Mouse (Mus musculus) granulocyte monocyte progenitor cell, adult 5-6 weeks (primary cell): ENCODE measurements at regions not wholly inside any gene's neighbourhood (a gene's known extent, or its start where the extent isn't known, plus 50 kb on each side); places are given as distances from the start of the nearest gene placed in this dataset.

Source experiments
- ATAC-seq: replicated peaks from 2 replicates; pipeline ENCODE4 v1.8.0; 2016; ENCODE audit warnings: mild to moderate bottlenecking, moderate TSS enrichment, inconsistent platforms; ENCODE audit not compliant: poor library complexity, severe bottlenecking

DNA sequence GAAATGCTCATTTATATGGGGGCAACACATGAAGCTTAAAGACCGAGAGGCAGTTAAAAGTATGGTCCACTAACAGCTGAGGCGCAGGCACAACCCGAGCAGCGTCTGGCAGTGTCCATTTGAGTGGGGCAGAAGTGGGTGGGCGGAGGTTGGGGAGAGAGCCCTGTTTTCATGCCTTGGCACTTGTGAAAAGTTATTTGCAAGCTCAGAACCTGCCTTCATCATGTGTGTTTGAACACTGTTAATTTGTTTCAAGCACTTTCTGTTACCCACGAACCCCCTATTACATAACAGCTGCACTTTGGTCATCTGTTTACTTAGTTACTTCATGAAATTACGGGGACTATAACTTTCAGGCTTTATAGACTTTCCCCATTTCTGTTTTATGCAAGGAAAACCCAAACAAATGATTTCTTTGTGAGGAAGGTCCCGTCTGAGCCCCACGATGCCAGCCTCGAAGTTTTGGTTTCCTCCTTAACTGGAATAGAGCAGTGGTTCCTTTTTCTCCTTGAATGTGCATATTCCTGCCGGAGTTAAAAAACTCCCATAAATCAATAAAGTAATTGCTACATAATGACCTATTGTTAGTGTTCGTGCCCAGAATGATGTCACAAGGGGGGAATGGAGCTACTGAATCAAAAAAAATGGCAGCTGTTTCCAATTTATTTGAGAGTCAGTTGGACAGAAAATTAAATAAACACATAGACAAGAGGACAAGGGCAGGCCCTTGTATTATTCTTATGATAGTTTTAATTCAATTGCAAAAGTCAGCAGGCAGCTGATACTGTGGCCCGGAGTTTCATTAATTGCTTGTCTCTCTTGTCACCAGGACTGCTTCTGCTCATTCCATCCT, 363.6 kb downstream of the Etnk1 start:
- no peak for ATAC-seq

DNA sequence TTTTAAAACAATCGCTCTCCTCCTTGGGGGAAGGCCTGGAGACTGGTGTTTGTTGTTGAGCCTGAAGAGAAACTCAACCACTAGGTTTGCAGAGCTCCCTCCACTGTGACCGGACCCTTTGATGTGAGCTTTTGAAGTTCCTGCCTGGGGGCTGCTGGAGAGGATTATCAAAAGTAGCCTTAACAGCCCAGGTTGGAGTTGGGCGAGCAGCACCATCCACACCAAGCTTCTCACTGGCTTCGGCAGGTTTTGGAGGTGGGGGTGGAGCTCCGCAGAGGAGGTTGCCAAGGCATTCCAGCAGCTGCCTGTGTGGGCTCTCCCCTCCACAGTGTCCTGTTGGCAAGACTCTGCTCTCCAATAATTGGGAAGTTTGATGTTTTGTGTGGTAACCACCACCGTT, 364.5 kb downstream of the Etnk1 start:
- ATAC-seq, result no peak

DNA sequence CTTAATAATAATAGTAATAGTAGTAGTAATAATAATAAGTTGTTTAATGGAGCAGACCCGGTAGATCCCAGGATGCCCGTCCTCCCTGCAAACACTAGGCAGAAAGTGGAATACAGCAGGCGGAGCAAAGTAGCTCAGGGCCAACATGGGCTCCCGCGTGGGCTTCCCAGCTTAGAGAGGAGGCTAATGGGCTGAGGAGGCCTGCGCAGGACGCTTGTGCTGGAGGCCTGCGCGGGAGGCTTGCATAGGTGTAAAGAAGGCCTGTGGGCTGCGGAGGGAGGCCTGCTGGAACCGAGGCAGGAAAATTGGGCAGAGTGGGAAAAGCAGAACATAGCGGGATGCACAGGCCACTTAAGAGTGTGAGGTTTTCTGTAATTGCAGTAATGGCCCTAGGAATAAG, 365.4 kb downstream of the Etnk1 start:
- ATAC-seq, result no peak

DNA sequence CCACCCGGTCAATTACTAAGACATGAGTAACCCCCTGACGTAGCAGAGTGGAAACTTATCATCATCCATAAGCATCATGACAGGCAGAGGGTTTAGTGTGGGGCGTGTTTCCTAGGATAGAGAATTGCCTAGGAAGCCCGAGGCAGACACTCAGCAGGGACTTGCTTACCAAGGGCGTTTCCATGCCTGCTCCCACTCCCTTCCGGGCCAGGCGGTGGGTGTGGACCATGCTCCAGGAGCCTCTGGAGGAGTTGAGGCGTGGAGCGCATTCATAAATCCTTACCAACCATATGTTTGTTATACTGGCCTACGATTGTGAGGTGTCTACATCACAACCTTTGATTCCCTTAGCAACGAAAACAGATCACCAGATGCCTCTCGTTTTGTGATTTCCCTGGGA, 368.2 kb downstream of the Etnk1 start:
- no peak for ATAC-seq

DNA sequence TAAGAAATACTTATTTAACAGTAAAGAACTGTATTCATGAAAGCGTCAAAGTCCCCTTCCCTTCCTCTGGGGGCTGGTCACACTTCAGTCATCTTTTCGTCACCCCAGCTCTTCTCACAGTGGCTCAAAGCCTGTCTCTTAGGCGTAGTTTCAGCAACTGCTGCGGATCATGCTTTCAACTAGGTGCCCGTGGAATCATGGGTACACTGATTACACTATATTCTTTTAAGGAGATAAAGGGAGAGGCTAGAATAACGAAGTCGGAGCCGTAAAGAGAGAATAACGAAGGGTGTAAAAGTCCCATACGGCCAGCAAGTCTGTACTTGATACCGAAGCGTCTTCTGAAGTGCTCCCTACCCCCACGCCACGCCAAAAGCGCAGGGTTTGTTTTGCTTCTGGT, 368.7 kb downstream of the Etnk1 start:
- ATAC-seq, result no peak

DNA sequence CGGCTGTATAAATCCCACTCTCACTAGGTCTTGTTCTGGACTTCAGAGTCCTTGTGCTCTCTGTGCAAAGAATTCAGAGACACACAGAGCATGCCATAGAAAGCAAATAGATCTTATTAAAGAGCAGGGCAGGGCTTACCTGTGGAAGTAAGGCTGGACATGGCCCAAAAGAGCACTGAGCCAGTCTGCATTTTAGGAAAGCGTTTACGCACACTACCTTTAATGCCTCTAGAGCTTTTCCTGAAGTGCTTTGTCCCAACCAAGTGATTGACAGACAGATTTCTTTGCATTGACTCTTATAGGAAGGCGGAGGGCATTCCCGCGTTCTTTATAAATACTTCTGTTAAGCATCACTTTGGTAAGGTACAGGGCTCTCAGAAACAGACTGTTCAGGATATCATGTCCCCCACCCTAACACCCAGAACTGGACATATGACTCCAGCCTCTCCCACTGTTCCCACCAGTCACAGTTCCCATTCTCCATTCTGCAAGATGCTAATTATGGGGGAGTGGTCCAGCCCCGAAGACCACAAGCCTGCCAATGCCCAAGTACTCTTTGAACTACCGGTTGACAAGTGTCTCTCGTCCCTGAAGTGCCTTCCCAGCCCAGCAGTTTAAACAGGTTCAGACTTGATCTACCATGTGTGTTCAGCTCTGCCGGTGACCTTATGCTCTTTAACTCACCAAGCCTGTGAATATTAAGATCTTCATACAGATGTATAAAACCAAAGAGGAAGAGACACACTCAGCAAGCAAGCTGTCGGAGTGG, 369.7 kb downstream of the Etnk1 start:
- no peak for ATAC-seq

DNA sequence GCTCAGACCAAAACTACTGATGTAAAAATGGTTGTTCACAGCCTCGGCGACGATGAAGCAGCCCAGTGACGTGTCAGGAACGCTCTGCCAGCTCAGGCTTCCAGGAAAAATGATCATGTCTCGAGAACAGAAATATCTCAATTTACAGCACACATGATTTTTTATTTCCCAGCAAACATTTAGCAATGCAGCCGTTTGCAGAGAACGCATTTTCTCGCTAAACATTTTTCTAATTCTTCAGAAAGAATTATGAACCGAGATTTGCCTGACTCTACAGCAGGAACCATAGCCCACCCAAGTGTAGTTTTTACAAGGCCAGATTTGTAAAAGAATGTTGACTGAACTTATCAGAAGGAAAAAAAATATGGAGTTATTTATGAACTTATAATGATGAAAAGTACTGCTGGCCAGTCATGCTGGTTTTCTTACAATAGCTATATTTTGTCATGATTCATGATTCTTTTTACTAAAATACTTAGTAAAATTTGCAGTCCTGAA, 380.4 kb downstream of the Etnk1 start:
- ATAC-seq, result no peak

DNA sequence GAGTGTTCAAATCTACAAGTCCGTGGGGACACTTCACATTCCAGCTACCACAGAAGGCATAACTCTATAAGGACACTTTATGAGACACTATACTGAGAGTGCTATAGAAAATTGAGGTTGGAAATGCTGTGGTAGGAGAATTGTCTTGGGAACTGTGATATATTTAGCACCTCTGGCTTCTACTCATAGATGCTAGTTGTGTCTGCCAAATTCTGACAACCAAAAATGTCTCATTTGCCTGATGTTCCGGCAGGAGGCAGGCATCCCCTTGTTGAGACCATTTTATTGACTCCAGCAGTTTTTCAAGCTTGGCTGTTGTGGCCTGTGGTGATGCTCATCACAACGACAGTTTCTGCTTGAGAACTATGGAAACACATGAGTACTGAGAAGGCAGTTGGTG, 387.9 kb downstream of the Etnk1 start:
- no peak for ATAC-seq

DNA sequence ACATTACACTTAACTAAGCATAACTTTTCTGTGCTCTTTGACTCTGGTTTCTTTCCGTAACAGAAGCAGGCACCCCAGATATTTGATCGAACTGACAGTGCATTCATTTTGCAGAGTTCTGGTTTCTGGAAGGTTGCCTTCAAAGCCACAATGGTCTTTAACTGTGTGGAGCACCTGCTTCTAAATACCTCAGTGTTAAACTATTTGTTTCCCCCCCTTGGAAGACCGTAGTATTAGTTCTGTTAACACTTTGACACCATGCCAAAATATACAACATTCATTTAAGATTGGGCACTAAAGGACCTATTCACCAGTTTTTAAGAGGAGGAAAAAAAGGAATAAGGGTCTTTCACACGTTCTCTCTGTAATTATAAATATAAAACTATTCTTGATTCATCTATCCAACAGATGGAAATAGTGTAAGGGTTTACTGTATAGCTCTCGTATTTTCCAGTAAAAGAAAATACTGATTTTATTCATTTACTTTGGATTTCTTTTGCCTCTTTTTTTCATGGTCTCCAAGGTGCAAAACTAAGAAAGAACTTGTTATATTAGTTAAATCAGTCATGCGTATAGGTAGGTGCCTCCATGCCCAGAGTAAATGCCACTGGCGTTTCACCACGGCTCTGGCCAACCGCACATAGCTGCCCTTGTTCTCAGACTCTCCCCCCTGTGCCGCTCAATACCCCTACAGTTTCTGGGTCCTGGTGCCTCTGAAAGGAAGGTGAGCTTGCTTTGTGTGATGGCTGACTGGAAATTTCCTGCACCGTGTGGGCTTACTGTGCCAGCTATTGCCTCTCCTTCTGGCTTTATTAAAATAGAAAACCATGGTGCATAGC, 391.2 kb downstream of the Etnk1 start:
- no peak for ATAC-seq

DNA sequence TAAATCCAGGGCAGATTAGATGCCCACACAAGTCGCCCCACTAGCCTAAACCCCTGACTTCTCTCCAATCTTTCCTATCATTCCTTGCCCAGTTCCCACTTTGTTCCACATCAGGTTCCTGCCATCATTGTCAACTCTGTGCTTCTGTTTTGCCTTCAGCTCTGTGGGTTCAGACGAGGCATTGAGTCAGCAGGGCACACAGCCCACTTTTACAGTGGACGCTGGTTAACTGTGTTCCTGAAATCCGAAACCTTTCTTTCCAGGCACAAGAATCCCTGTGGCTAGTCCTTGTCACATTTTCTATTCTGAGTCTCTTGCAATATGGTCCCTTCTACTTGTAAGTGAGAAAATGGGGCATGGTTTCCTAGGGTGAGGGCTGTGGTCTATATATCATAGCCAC, 392.3 kb downstream of the Etnk1 start:
- ATAC-seq, result no peak

DNA sequence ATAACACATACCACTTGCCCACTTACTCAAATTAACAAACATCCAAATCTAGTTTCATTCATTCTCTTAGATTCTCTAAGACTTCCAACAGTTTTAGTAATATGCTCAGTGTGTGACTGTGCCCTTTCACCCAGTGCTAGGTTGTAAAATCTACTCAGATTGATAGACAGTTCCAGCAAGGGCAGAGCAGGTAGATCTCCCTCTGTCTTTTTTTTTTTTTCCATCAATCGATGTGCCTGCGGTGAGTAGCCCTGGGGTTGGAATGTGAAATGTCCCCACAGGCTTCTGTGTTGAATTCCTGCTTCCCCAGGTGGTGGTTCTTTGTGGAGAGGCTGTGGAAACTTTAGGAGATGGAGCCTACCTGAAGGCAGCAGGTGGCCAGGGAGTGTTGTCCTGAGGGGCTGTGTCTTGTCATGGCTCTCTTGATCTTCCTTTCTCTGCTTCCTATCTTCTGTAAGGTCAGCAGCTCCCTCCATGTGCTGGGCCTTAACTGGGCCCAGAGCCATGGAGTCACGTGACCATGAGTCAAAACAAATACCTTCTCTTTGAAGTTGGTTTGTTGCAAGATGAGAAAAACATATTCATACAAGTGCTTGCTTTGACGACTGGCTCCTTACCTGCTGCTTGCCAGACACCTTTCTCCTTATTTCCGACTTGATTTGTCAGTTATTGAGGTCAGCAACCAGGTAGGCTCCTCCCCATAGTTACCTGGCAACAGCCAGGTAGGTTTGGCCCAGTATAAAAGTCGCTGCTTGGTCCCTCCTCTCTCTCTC, 394.5 kb downstream of the Etnk1 start:
- ATAC-seq, result no peak

DNA sequence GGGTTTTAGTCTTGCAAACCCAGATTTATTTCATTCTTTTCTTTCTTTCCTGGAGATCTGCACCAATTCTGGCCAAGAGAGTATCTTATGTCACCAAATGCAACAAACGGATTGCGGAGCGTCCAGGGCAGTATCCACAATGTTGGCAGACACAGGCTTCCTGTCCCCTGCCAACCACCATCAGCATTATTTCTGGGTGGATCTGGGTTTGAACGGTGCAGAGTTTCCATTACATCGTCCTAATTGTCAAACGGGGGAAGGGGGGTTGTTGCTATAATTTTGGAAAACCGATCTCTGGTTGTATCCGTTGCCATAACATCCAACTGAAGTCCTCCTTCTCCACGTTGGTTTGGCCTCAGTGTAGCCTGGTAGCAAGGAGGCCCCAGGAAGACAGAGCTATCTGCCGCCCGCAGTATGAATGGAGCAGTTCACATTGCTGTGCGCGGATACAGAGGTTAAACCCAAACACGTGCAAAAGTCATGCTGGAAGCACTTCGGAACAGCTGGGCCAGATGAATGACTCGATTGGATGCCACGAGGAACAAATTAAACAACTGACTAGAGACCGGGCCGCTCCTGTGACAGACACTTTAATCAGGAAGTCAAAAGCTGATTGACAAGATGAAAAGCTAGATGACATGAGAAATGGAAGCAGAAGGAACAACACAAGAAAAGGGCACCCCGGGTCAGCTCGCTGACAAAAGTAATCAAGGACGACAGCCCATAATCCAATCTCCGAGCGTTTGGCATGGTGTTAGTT, 404.5 kb downstream of the Etnk1 start:
- ATAC-seq, result no peak

DNA sequence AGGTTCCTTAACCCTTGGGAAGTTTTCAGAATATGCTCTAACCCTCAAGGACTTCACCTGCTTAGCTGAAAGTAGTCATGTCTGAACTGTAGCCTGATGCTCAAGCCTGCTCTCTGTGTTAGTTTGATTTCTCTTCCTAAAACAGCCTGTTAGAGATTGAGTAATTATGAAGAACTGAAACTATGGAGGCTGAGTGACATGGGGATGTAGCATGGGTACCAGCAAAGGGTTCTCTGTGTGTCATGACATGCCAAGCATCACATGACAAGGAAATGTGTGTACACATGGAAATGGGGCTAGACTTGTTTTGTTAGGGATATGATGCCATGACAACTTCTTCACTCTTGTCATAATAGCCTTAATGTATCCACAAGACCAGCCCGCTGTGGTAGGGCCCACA, 412.2 kb downstream of the Etnk1 start:
- peak; percentile 79 for ATAC-seq

DNA sequence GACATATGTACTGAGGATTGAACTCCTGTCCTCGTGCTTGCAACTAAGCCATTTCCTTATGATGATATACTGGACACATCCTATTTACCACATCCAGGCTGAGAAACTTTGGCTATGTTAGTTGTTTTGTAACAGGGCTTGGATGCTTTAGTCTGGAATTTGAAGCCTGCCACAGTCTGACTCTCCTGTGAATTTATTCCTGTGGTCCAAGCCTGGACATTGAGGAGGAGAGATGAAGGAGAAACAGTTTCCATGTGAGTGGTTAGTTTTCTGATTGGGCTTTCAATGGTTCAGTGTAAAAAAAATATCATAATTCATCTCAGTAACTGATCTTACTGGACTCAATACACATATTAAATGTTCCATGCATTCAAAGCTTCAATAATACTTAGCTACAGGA, 422.6 kb downstream of the Etnk1 start:
- no peak for ATAC-seq

DNA sequence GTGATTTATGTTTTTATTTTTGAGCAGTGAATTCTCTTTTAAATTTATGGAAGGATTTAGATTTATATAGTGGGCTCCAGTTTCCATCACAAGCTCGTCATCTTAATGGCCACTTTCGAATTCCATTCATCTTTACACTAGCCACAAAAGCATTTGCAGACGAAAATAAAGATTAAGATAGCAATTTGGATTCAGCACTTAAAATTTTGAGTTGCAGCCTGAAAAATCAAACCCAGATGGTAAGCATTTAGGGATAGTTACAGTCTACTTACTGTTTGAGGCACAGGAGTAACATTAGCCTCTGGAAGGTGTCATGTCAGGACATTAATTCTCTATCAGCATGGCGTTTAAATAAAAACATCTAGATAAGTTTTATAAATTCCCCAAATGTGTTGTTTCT, 423.2 kb downstream of the Etnk1 start:
- no peak for ATAC-seq

DNA sequence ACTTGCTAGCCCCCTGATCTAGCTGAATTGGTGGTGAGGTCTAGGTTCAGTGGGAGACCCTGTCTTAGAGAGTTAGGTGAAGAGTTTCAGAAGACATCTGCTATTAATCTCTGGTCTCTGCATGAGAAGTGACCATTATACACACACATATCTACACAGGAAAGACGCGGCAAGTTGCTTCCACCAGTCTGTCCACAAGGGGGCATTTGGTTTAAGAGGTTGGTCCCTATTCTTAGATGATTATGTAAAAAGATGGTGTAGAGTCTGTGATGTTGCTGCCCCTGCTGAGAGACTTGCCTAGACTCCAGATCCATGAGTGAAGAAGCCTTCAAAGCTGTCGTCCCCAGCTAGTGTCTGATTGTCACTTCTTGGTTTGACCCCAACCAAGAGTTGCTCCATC, 425.5 kb downstream of the Etnk1 start:
- ATAC-seq, result no peak; the same call in 1 of the 2 replicates

DNA sequence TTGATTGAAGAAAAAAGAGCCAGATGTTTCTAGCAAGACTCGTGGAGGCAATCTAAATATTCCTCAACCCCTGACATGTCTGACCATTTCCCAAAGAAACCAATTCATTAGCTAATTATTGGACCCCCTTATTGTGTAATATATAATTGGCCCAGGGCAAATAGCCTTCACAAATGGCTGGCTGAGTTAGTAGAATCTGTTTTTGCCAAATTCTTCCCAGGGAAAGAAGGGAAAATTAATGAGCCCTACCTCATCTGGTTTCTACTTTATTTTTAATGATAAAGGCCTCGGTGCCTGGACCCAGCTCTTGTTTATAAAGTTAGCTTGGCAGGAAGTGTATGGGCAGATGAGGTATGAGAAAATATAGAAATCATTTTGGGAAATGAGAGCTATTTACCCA, 428.5 kb downstream of the Etnk1 start:
- no peak for ATAC-seq

DNA sequence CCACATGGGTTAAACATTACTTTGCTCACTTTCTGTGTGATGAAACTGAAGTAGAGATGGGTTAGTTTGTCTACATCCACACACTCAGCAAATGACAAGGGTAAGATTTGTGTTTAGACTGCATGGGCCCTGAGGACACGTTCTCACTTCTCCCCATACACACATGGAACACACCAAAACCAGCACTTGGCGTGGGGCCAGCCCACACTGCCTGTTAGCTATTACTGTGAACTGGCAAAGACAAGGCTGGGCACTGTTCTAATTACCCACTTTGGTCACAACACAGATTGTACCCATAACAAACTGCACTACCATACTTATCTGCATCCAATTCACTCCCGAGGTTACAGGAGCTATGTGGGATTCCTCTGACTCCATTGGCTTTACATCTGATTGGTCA, 430.4 kb downstream of the Etnk1 start:
- no peak for ATAC-seq

DNA sequence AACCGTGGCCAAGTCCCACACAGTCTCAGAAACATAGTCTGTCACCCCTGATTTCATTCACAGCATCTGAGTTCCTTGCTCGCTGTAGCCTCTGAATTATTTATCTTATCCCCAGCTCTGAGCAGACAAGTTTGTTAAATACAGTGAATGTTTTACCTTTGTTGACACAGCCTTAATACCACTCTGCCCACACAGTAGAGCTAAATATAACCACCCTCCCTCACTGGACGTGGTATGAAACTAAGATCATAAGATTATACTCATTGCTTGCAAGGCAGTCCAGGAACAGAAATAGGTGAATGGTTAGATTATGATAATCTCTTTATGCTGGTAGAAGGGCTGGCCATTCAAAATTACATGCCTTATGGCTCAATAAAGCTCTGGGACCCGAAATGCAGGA, 431.9 kb downstream of the Etnk1 start:
- ATAC-seq, result no peak
